Mouse (Mus musculus) liver, postnatal 0 days (tissue): ENCODE results near the gene Casp8.

ENCODE experiments used
- CTCF ChIP-seq: sonication (generic); IDR thresholded peaks from 2 replicates; pipeline ENCODE4 v1.5.1; 2016; ENCODE audit warnings: antibody characterized with exemption, low read depth
- EP300 ChIP-seq: IDR thresholded peaks from 2 replicates; pipeline ENCODE4 v1.6.1; 2016; ENCODE audit warnings: antibody characterized with exemption, low read depth, mild to moderate bottlenecking

DNA sequence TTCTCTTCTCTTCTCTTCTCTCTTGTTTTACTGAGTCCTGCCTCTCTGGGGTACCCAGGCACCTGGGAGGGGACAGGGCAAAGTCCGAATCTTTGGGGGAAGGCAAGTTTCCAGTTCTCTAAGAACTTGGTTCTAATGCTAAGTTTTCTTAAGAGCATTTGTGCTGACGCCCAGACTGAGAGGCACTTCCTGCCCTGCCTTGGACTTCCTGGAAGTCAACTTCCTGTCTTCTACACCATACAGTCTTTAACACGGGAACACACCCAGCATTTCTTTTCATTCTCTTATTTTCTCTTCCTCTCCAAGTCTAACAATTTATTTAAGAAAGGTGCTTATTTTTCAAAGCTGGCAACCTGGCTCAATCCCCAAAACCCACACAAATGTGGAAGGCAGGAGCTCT is 11.5 kb downstream of the Casp8 start:
- no peak for TF ChIP-seq CTCF
- no peak for TF ChIP-seq EP300
